Mouse (Mus musculus) liver, postnatal 0 days (tissue): ENCODE data around the gene Caskin1.

Source experiments
- CTCF ChIP-seq: sonication (generic); IDR thresholded peaks from 2 replicates; pipeline ENCODE4 v1.5.1; 2016; ENCODE audit warnings: antibody characterized with exemption, low read depth
- EP300 ChIP-seq: IDR thresholded peaks from 2 replicates; pipeline ENCODE4 v1.6.1; 2016; ENCODE audit warnings: antibody characterized with exemption, low read depth, mild to moderate bottlenecking

- TF ChIP-seq CTCF: no peak
- TF ChIP-seq EP300: no peak
These were observed 4.9 kb upstream of the Caskin1 start for GRCm38 (mm10) chr17:24483495-24483894.
